Mouse (Mus musculus) MEL (cell line): Measurements from ENCODE around the gene Tle4. TPM values are rescaled to one million over a fixed set of nuclear protein-coding genes. Genes with fewer than 3 reads are reported as not detected.

Experiments
- DNase-seq: peaks from one replicate; pipeline ENCODE4 v3.0.0; 2011; ENCODE audit warnings: low read depth, low spot score
- H3K27ac ChIP-seq: 2 replicates; pipeline ENCODE4 v1.5.1; 2012; ENCODE audit warnings: low read depth, mild to moderate bottlenecking, control low read depth, low read length, moderate library complexity; ENCODE audit not compliant: control insufficient read depth
- H3K27me3 ChIP-seq, 2 experiments: fragments of 150-350 bp in 1 of 2; sonication (generic) in 1 of 2; 2 replicates each; pipeline ENCODE4 v1.6.1; 2012; ENCODE audit warnings: low read length in 2 of 2, mild to moderate bottlenecking in 2 of 2, improper control_type of control experiment in 1 of 2, moderate library complexity in 1 of 2; ENCODE audit not compliant: insufficient read depth in 2 of 2, control insufficient read depth in 1 of 2
- H3K36me3 ChIP-seq, 2 experiments: 2 replicates each; pipeline ENCODE4 v1.6.1; 2012 to 2014; ENCODE audit warnings: low read length in 2 of 2, improper control_type of control experiment in 1 of 2, inconsistent platforms in 1 of 2, mild to moderate bottlenecking in 1 of 2; ENCODE audit not compliant: insufficient read depth in 2 of 2, control insufficient read depth in 1 of 2
- H3K4me1 ChIP-seq, 2 experiments: fragments of 150-350 bp in 1 of 2; sonication (generic) in 1 of 2; 2 replicates each; pipeline ENCODE4 v1.6.1; 2012; ENCODE audit warnings: low read length in 2 of 2, improper control_type of control experiment in 1 of 2, mild to moderate bottlenecking in 1 of 2; ENCODE audit not compliant: insufficient read depth in 2 of 2, control insufficient read depth in 1 of 2
- H3K4me3 ChIP-seq, 2 experiments: fragments of 150-350 bp in 1 of 2; sonication (generic) in 1 of 2; 2 replicates each; pipeline ENCODE4 v1.5.1; 2012; ENCODE audit warnings: low read depth in 2 of 2, low read length in 2 of 2, mild to moderate bottlenecking in 2 of 2, moderate library complexity in 2 of 2, control low read depth in 1 of 2, improper control_type of control experiment in 1 of 2; ENCODE audit not compliant: control insufficient read depth in 1 of 2, insufficient read depth in 1 of 2
- H3K79me2 ChIP-seq: 2 replicates; pipeline ENCODE4 v1.6.1; 2012; ENCODE audit warnings: mild to moderate bottlenecking, low read length, moderate library complexity; ENCODE audit not compliant: control insufficient read depth, poor library complexity, insufficient read depth
- H3K9ac ChIP-seq: 2 replicates; pipeline ENCODE4 v1.6.1; 2012; ENCODE audit warnings: low read depth, mild to moderate bottlenecking, control low read depth, low read length, moderate library complexity; ENCODE audit not compliant: control insufficient read depth, poor library complexity, severe bottlenecking
- H3K9me3 ChIP-seq: fragments of 150-350 bp; sonication (generic); replicated peaks from 2 replicates; pipeline ENCODE4 v1.6.1; 2012; ENCODE audit warnings: mild to moderate bottlenecking, low read length, improper control_type of control experiment, moderate library complexity; ENCODE audit not compliant: insufficient read depth
- BHLHE40 ChIP-seq: IDR thresholded peaks from 2 replicates; pipeline ENCODE4 v1.6.1; 2012; ENCODE audit warnings: low read depth, mild to moderate bottlenecking, inconsistent platforms, low read length, improper control_type of control experiment, borderline replicate concordance
- CHD1 ChIP-seq: IDR thresholded peaks from 2 replicates; pipeline ENCODE4 v1.6.1; 2012; ENCODE audit warnings: low read depth, mild to moderate bottlenecking, inconsistent platforms, low read length, improper control_type of control experiment
- CHD2 ChIP-seq: IDR thresholded peaks from 2 replicates; pipeline ENCODE4 v1.6.1; 2011; ENCODE audit warnings: low read length, improper control_type of control experiment
- EP300 ChIP-seq, 2 experiments: IDR thresholded peaks; 2 replicates each; pipeline ENCODE4 v1.6.1; 2011; ENCODE audit warnings: improper control_type of control experiment in 2 of 2, low read length in 2 of 2, low read depth in 1 of 2, mild to moderate bottlenecking in 1 of 2
- ETS1 ChIP-seq: IDR thresholded peaks from 2 replicates; pipeline ENCODE4 v1.6.1; 2012; ENCODE audit warnings: low read depth, mild to moderate bottlenecking, inconsistent platforms, low read length, improper control_type of control experiment, moderate library complexity
- GABPA ChIP-seq: IDR thresholded peaks from 2 replicates; pipeline ENCODE4 v1.6.1; 2012; ENCODE audit warnings: low read depth, mild to moderate bottlenecking, inconsistent platforms, low read length, improper control_type of control experiment, moderate library complexity
- GATA1 ChIP-seq: IDR thresholded peaks from 2 replicates; pipeline ENCODE4 v1.6.1; 2011; ENCODE audit warnings: low read depth, low read length, improper control_type of control experiment
- HCFC1 ChIP-seq: IDR thresholded peaks from 2 replicates; pipeline ENCODE4 v1.6.1; 2012; ENCODE audit warnings: low read depth, mild to moderate bottlenecking, inconsistent platforms, low read length, improper control_type of control experiment, moderate library complexity
- MAFK ChIP-seq: IDR thresholded peaks from 2 replicates; pipeline ENCODE4 v1.6.1; 2011; ENCODE audit warnings: low read depth, mild to moderate bottlenecking, low read length, improper control_type of control experiment, borderline replicate concordance
- MAX ChIP-seq: IDR thresholded peaks from 2 replicates; pipeline ENCODE4 v1.6.1; 2011; ENCODE audit warnings: low read length, improper control_type of control experiment
- MAZ ChIP-seq: IDR thresholded peaks from 2 replicates; pipeline ENCODE4 v1.6.1; 2012; ENCODE audit warnings: low read depth, mild to moderate bottlenecking, inconsistent platforms, low read length, improper control_type of control experiment
- MYB ChIP-seq: IDR thresholded peaks from 2 replicates; pipeline ENCODE4 v1.6.1; 2011; ENCODE audit warnings: mild to moderate bottlenecking, low read depth, low read length, improper control_type of control experiment
- MYC ChIP-seq: IDR thresholded peaks from 2 replicates; pipeline ENCODE4 v1.6.1; 2011; ENCODE audit warnings: low read depth, mild to moderate bottlenecking, low read length, improper control_type of control experiment, moderate library complexity
- NELFE ChIP-seq: IDR thresholded peaks from 2 replicates; pipeline ENCODE4 v1.6.1; 2011; ENCODE audit warnings: low read depth, low read length, improper control_type of control experiment
- NRF1 ChIP-seq: IDR thresholded peaks from 2 replicates; pipeline ENCODE4 v1.6.1; 2014; ENCODE audit warnings: low read depth, mild to moderate bottlenecking, inconsistent platforms, low read length, improper control_type of control experiment, moderate library complexity; ENCODE audit not compliant: poor library complexity, insufficient read depth, severe bottlenecking
- POLR2A ChIP-seq, 2 experiments: IDR thresholded peaks; 2 replicates each; pipeline ENCODE4 v1.6.1; 2011 to 2012; ENCODE audit warnings: low read length in 2 of 2, mild to moderate bottlenecking in 2 of 2, control low read depth in 1 of 2, improper control_type of control experiment in 1 of 2, low read depth in 1 of 2, moderate library complexity in 1 of 2; ENCODE audit not compliant: control insufficient read depth in 1 of 2, insufficient read depth in 1 of 2, poor library complexity in 1 of 2
- POLR2AphosphoS5 ChIP-seq: IDR thresholded peaks from 2 replicates; pipeline ENCODE4 v1.6.1; 2012; ENCODE audit warnings: low read depth, borderline replicate concordance, mild to moderate bottlenecking, inconsistent platforms, low read length, moderate library complexity, mixed read lengths
- SIN3A ChIP-seq: IDR thresholded peaks from 2 replicates; pipeline ENCODE4 v1.6.1; 2012; ENCODE audit warnings: low read length, improper control_type of control experiment, inconsistent platforms
- TCF12 ChIP-seq: IDR thresholded peaks from 2 replicates; pipeline ENCODE4 v1.6.1; 2014; ENCODE audit warnings: low read depth, mild to moderate bottlenecking, inconsistent platforms, low read length, improper control_type of control experiment, moderate library complexity
- UBTF ChIP-seq: IDR thresholded peaks from 2 replicates; pipeline ENCODE4 v1.6.1; 2012; ENCODE audit warnings: low read depth, mild to moderate bottlenecking, inconsistent platforms, low read length, improper control_type of control experiment, moderate library complexity, borderline replicate concordance; ENCODE audit not compliant: insufficient read depth
- USF1 ChIP-seq: IDR thresholded peaks from 2 replicates; pipeline ENCODE4 v1.6.1; 2014; ENCODE audit warnings: low read depth, mild to moderate bottlenecking, inconsistent platforms, low read length, improper control_type of control experiment, moderate library complexity
- ZC3H11A ChIP-seq: IDR thresholded peaks from 2 replicates; pipeline ENCODE4 v1.6.1; 2012; ENCODE audit warnings: low read depth, mild to moderate bottlenecking, inconsistent platforms, low read length, improper control_type of control experiment
- ZKSCAN1 ChIP-seq: IDR thresholded peaks from 2 replicates; pipeline ENCODE4 v1.6.1; 2012; ENCODE audit warnings: low read depth, mild to moderate bottlenecking, inconsistent platforms, low read length, improper control_type of control experiment, moderate library complexity
- ZMIZ1 ChIP-seq: IDR thresholded peaks from 2 replicates; pipeline ENCODE4 v1.6.1; 2012; ENCODE audit warnings: low read depth, mild to moderate bottlenecking, inconsistent platforms, low read length, improper control_type of control experiment, moderate library complexity
- ZNF384 ChIP-seq: IDR thresholded peaks from 2 replicates; pipeline ENCODE4 v1.6.1; 2012; ENCODE audit warnings: low read depth, mild to moderate bottlenecking, inconsistent platforms, low read length, improper control_type of control experiment
- polyA plus RNA-seq, 2 experiments: library from polyadenylated mRNA; stranded (reverse) in 1 of 2; unstranded in 1 of 2; fragments of >175 nt in 1 of 2; fragments of >200 nt in 1 of 2; gene quantifications; 2 replicates each; pipeline versions ENCODE4 v1.2.1 to v1.2.4; 2012; ENCODE audit warnings: low replicate concordance in 2 of 2, low read depth in 1 of 2; ENCODE audit not compliant: insufficient read length in 2 of 2, insufficient read depth in 1 of 2, missing spikeins in 1 of 2
- total RNA-seq: library from RNA; depleted of rRNA; stranded (reverse); fragments of 300-350 nt; gene quantifications from 2 replicates; pipeline ENCODE4 v1.2.3, GENCODE M21; 2012

Tle4 gene
- total and polyA plus RNA-seq, 3 experiments, result 6.0 to 42.5 (median 14.0) TPM

DNA sequence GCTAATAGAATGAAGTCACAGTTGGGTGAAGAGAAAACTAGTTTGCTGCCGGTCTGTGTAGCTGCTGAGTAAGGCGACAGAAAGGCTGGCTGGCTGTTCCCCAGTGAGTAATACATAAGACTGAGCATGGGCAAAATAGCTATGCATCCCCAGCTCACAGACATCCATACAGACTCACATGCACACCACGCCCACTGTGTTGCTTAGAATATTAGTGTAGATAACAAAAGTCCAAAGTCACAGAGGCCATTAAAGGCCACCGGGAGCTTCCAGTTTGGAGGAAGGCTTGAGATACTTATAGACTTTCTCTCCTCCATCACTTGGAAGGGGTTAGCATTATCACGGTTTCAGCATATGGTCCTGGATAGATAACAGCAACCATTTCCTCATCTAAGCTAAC, 178.0 kb downstream of the Tle4 start:
- TF ChIP-seq POLR2AphosphoS5 (no peak), ETS1 (no peak), GATA1 (0 out of 2 replicates have a peak, but pooled peaks have one; percentile 19), POLR2A (IDR thresholded peaks at IDR 0.05; ENCODE audit: control insufficient read depth in 1 of 2, insufficient read depth in 1 of 2, low read depth in 1 of 2, low read length in 2 of 2, poor library complexity in 1 of 2) (no peak), TCF12 (no peak), MYC (no peak), CHD1 (no peak), BHLHE40 (no peak), EP300 (IDR thresholded peaks at IDR 0.05; ENCODE audit: low read depth in 1 of 2, low read length in 2 of 2) (peak in 1 of 2 experiments; percentile 18; a peak in 1 of 4 replicates), MYB (no peak)
- Histone ChIP-seq H3K79me2 (no peaks in the 10 kb centered on the region), H3K36me3 (no peaks in the 10 kb centered on the region), H3K4me1 (no peaks in the 10 kb centered on the region), H3K9ac (no peak overlapping the region), H3K27ac (no peak overlapping the region), H3K4me3 (no peak overlapping the region), H3K27me3 (no peaks in the 10 kb centered on the region), H3K9me3 (no peaks in the 10 kb centered on the region)
- DNase-seq, result peak; percentile 12

GRCm38 (mm10) chr19:14416845-14417244, 181.0 kb downstream of the Tle4 start:
- Histone ChIP-seq H3K36me3 (no peaks in the 10 kb centered on the region), H3K4me1 (no peaks in the 10 kb centered on the region), H3K27me3 (no peaks in the 10 kb centered on the region; a peak in 1 of 4 replicates), H3K4me3 (no peak overlapping the region), H3K9ac (no peak overlapping the region), H3K27ac (no peak overlapping the region), H3K79me2 (no peaks in the 10 kb centered on the region), H3K9me3 (no peaks in the 10 kb centered on the region)
- no peak for DNase-seq
- TF ChIP-seq MAZ (no peak), MAX (no peak), NELFE (no peak)

GRCm38 (mm10) chr19:14415996-14416395, 181.9 kb downstream of the Tle4 start:
- Histone ChIP-seq H3K4me1 (no peaks in the 10 kb centered on the region), H3K9ac (no peak overlapping the region), H3K79me2 (no peaks in the 10 kb centered on the region), H3K27me3 (no peaks in the 10 kb centered on the region; a peak in 1 of 4 replicates), H3K4me3 (no peak overlapping the region), H3K9me3 (no peaks in the 10 kb centered on the region), H3K27ac (no peak overlapping the region), H3K36me3 (no peaks in the 10 kb centered on the region)
- no peak for DNase-seq
- TF ChIP-seq BHLHE40 (no peak), SIN3A (no peak), ZNF384 (no peak), HCFC1 (no peak), MAFK (no peak), USF1 (no peak), ZMIZ1 (no peak), UBTF (no peak), ZKSCAN1 (no peak), NRF1 (no peak), POLR2A (IDR thresholded peaks at IDR 0.05; ENCODE audit: control insufficient read depth in 1 of 2, insufficient read depth in 1 of 2, low read depth in 1 of 2, low read length in 2 of 2, poor library complexity in 1 of 2) (no peak), ZC3H11A (no peak), MAZ (no peak), NELFE (no peak), CHD2 (no peak), GABPA (no peak), POLR2AphosphoS5 (no peak)
